8 mouse cellular contexts compared by ENCODE assay signal in the genomic region with DNA sequence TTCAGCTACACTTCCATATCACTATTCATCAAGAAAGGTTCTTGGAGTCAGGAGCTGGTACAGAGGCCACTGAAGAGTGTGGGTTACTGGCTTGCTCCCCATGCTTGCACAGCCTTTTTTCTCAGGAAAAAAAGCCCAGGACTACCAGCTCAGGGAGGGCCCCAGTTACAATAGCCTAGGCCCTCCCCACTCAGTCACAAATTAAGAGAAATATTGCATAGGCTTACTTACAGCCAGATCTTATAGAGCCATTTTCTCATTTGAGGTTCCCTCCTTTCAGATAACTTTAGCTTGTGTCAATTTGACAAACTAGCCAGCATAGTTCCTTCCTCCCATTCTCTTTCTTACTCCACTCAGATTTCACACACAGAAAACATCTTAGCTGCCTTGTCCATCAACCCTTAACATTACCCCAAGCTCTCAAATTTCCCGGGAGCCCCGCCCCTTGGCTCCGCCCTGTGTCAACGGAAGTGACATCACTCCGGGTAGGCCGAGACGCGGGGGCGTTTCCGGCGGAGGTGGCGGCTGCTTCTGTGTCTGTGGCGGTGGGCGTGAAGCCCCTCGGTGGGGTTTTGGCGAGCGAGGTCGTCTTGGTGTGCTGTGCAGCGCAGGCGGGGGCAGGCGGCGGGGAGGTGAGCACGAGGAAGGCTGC. TPM values are rescaled to one million over a fixed set of nuclear protein-coding genes. Genes with fewer than 3 reads are reported as not detected.
DNase-seq lines count a peak whose midpoint lies in the region; ATAC-seq and TF ChIP-seq lines count a peak whose summit lies in the region.

Gene Edc3 (plus strand): TSS at position 473 of the 652 bp plus-strand sequence.

- H3K27me3 ChIP-seq in erythroblast, embryonic 14.5 days (ENCODE audit: control insufficient read depth): no peaks in the 10 kb centered on the region
- no peaks in the 10 kb centered on the region for H3K27me3 ChIP-seq in heart, embryonic 11.5 days (ENCODE audit: control insufficient read depth, insufficient read depth, low read length)
- H3K27me3 ChIP-seq in kidney, embryonic 15.5 days: no peaks in the 10 kb centered on the region
- H3K27me3 ChIP-seq in limb, embryonic 15.5 days: no peaks in the 10 kb centered on the region
- H3K27me3 ChIP-seq in midbrain, postnatal 0 days (ENCODE audit: insufficient read depth, low read length): no peaks in the 10 kb centered on the region

- no peak for TF ChIP-seq CTCF in brain, embryonic 14.5 days (IDR thresholded peaks at IDR 0.05; ENCODE audit: borderline replicate concordance, extremely low read depth, insufficient read depth, insufficient read length)
- no peak for TF ChIP-seq CTCF in midbrain, postnatal 0 days (IDR thresholded peaks at IDR 0.05)

- peak within 1 kb of the TSS; percentile 73 for H3K27ac ChIP-seq in heart, embryonic 11.5 days (ENCODE audit: low read depth, low read length)
- H3K27ac ChIP-seq in kidney, embryonic 15.5 days: peak within 1 kb of the TSS; percentile 93
- peak within 1 kb of the TSS; percentile 90 for H3K27ac ChIP-seq in limb, embryonic 15.5 days
- peak within 1 kb of the TSS; percentile 81 for H3K27ac ChIP-seq in midbrain, postnatal 0 days (ENCODE audit: low read depth, low read length)

- H3K9ac ChIP-seq in heart, embryonic 11.5 days (ENCODE audit: low read depth, low read length): peak within 1 kb of the TSS; percentile 95
- peak within 1 kb of the TSS; percentile 85 for H3K9ac ChIP-seq in kidney, embryonic 15.5 days
- H3K9ac ChIP-seq in limb, embryonic 15.5 days: peak within 1 kb of the TSS; percentile 93
- peak within 1 kb of the TSS; percentile 95 for H3K9ac ChIP-seq in midbrain, postnatal 0 days (replicated peaks; ENCODE audit: low read length, poor library complexity, severe bottlenecking)

- peak; percentile 91 for DNase-seq in CD4-positive helper T cell, adult 2 months (ENCODE audit: low read depth, low spot score)
- peak; percentile 94 for DNase-seq in brain, embryonic 14.5 days (ENCODE audit: low read depth)
- peak; percentile 89 for DNase-seq in midbrain, postnatal 0 days (ENCODE audit: low spot score)
- DNase-seq in spleen, postnatal 10 days (ENCODE audit: low spot score in 2 of 2): peak; percentile 87 to 94

- H3K4me2 ChIP-seq in heart, embryonic 11.5 days: peak within 1 kb of the TSS; percentile 78
- H3K4me2 ChIP-seq in kidney, embryonic 15.5 days: peak within 1 kb of the TSS; percentile 79
- H3K4me2 ChIP-seq in limb, embryonic 15.5 days: peak within 1 kb of the TSS; percentile 65
- peak within 1 kb of the TSS; percentile 71 for H3K4me2 ChIP-seq in midbrain, postnatal 0 days (ENCODE audit: low read depth, low read length, poor library complexity, severe bottlenecking)

- peaks cover 23% of the 10 kb centered on the region for H3K4me1 ChIP-seq in erythroblast, embryonic 14.5 days (ENCODE audit: control insufficient read depth)
- H3K4me1 ChIP-seq in heart, embryonic 11.5 days (ENCODE audit: control insufficient read depth, insufficient read depth, low read length): peaks cover 4% of the 10 kb centered on the region
- H3K4me1 ChIP-seq in kidney, embryonic 15.5 days: peaks cover 15% of the 10 kb centered on the region
- peaks cover 10% of the 10 kb centered on the region for H3K4me1 ChIP-seq in limb, embryonic 15.5 days
- H3K4me1 ChIP-seq in midbrain, postnatal 0 days (ENCODE audit: insufficient read depth, low read length): no peaks in the 10 kb centered on the region

- TF ChIP-seq POLR2A in brain, embryonic 14.5 days (IDR thresholded peaks at IDR 0.05; ENCODE audit: borderline replicate concordance, extremely low read depth, insufficient read depth, insufficient read length, poor library complexity, severe bottlenecking): peak; percentile 82; the same call in 1 of the 2 replicates

- peak within 1 kb of the TSS; percentile 92 for H3K4me3 ChIP-seq in erythroblast, embryonic 14.5 days (replicated peaks)
- H3K4me3 ChIP-seq in heart, embryonic 11.5 days (ENCODE audit: low read depth, low read length): peak within 1 kb of the TSS; percentile 84
- peak within 1 kb of the TSS; percentile 93 for H3K4me3 ChIP-seq in kidney, embryonic 15.5 days (replicated peaks)
- peak within 1 kb of the TSS; percentile 91 for H3K4me3 ChIP-seq in limb, embryonic 15.5 days
- peak within 1 kb of the TSS; percentile 81 for H3K4me3 ChIP-seq in midbrain, postnatal 0 days (ENCODE audit: low read depth, low read length)

- peak; percentile 82 for ATAC-seq in heart, embryonic 11.5 days (replicated peaks; ENCODE audit: insufficient number of reproducible peaks, low FRiP score, low TSS enrichment)
- ATAC-seq in kidney, embryonic 15.5 days (replicated peaks; ENCODE audit: low FRiP score): peak; percentile 97
- ATAC-seq in limb, embryonic 15.5 days (ENCODE audit: insufficient number of reproducible peaks, low FRiP score, low TSS enrichment, low read depth): peak; percentile 89
- peak; percentile 93 for ATAC-seq in midbrain, postnatal 0 days (ENCODE audit: low FRiP score)

- H3K36me3 ChIP-seq in erythroblast, embryonic 14.5 days (ENCODE audit: control insufficient read depth): peaks cover 15% of the 10 kb centered on the region
- peaks cover 7% of the 10 kb centered on the region for H3K36me3 ChIP-seq in heart, embryonic 11.5 days (ENCODE audit: control insufficient read depth, insufficient read depth, low read length)
- H3K36me3 ChIP-seq in kidney, embryonic 15.5 days: peaks cover 12% of the 10 kb centered on the region
- peaks cover 7% of the 10 kb centered on the region for H3K36me3 ChIP-seq in limb, embryonic 15.5 days
- no peaks in the 10 kb centered on the region for H3K36me3 ChIP-seq in midbrain, postnatal 0 days (ENCODE audit: insufficient read depth, low read length)

- peaks cover 6% of the 10 kb centered on the region for H3K9me3 ChIP-seq in erythroblast, embryonic 14.5 days (ENCODE audit: control insufficient read depth, low read length)
- H3K9me3 ChIP-seq in heart, embryonic 11.5 days (replicated peaks; ENCODE audit: control insufficient read depth, low read length): no peaks in the 10 kb centered on the region
- no peaks in the 10 kb centered on the region for H3K9me3 ChIP-seq in kidney, embryonic 15.5 days (replicated peaks)
- H3K9me3 ChIP-seq in limb, embryonic 15.5 days: no peaks in the 10 kb centered on the region
- no peaks in the 10 kb centered on the region for H3K9me3 ChIP-seq in midbrain, postnatal 0 days (ENCODE audit: low read length)

- under 1% methylated on average over 23 of the region's 23 CpGs for WGBS in heart, embryonic 11.5 days (ENCODE audit: insufficient replicate concordance)
- WGBS in kidney, embryonic 15.5 days: under 1% methylated on average over 23 of the region's 23 CpGs
- WGBS in limb, embryonic 15.5 days: 2% methylated on average over 23 of the region's 23 CpGs
- under 1% methylated on average over 23 of the region's 23 CpGs for WGBS in midbrain, postnatal 0 days

RNA-seq across cellular contexts. Expression of gene Edc3, which starts in this region (rescaled TPM):
- 24.1 and 27.0 TPM in 2 replicates for polyA plus RNA-seq in brain, embryonic 14.5 days (2012; rRNA removed)
- 0.40 and 0.69 TPM in 2 replicates for polyA plus RNA-seq in erythroblast, embryonic 14.5 days (2012)
- polyA plus RNA-seq in heart, embryonic 11.5 days (2014; fragmentation: Nextera tagmentation; extraction: Ambion mirVana): 14.3 and 15.5 TPM in 2 replicates
- 33.6 and 34.4 TPM in 2 replicates for polyA plus RNA-seq in kidney, embryonic 15.5 days (2015; fragmentation: Nextera tagmentation; extraction: Ambion mirVana)
- 32.9 and 33.9 TPM in 2 replicates for polyA plus RNA-seq in limb, embryonic 15.5 days (2015; fragmentation: Nextera tagmentation; extraction: Ambion mirVana)
- total RNA-seq in midbrain, postnatal 0 days (2014; rRNA removed): 10.6 and 11.9 TPM in 2 replicates
- polyA plus RNA-seq in midbrain, postnatal 0 days (2015; fragmentation: Nextera tagmentation; extraction: Ambion mirVana): 27.3 and 27.8 TPM in 2 replicates

Comparison
In these comparisons a context has a peak if more than half of its experiments do, and no peak if none do; other contexts are left out.
1. Peak in every context shown above with its lines: DNase-seq, ATAC-seq, H3K4me3 ChIP-seq and H3K27ac ChIP-seq.